Mouse (Mus musculus): ENCODE data around the gene Acss2. TPM values are rescaled to one million over a fixed set of nuclear protein-coding genes. Genes with fewer than 3 reads are reported as not detected.

Gene Acss2
- polyA plus RNA-seq (2015; fragmentation: Nextera tagmentation; extraction: Ambion mirVana): 8.5 and 9.8 TPM in 2 replicates

GRCm38 (mm10) chr2:155517455-155518423 is at the start of gene Acss2, which contains the start of gene Ggt7:
Acss2 (plus strand) TSS chr2:155517948.
Ggt7 (minus strand) TSS chr2:155518237.
- peaks cover 35% of the 10 kb centered on the region for H3K27me3 ChIP-seq
- no peaks in the 10 kb centered on the region for H3K36me3 ChIP-seq
- ATAC-seq (ENCODE audit: borderline replicate concordance, extremely low read depth, low FRiP score, low TSS enrichment): peak; percentile 99
- peak within 1 kb of the TSS; percentile 90 for H3K4me3 ChIP-seq
- H3K27ac ChIP-seq: peak within 1 kb of the TSS; percentile 52; the same call in 1 of the 2 replicates
- peaks cover 16% of the 10 kb centered on the region for H3K4me1 ChIP-seq
- 3% methylated on average over 70 of the region's 70 CpGs for WGBS
- H3K4me2 ChIP-seq: peak within 1 kb of the TSS; percentile 80
- peak within 1 kb of the TSS; percentile 55 for H3K9ac ChIP-seq
- H3K9me3 ChIP-seq: no peaks in the 10 kb centered on the region

GRCm38 (mm10) chr2:155472671-155473569 is 44.8 kb upstream of the Acss2 start:
- Histone ChIP-seq H3K27me3 (no peaks in the 10 kb centered on the region), H3K4me2 (peak overlapping the region; percentile 72), H3K4me3 (peak overlapping the region; percentile 96), H3K9me3 (no peaks in the 10 kb centered on the region), H3K27ac (peak overlapping the region; percentile 85), H3K36me3 (no peaks in the 10 kb centered on the region), H3K4me1 (peaks cover 27% of the 10 kb centered on the region), H3K9ac (peak overlapping the region; percentile 96)
- under 1% methylated on average over 46 of the region's 71 CpGs for WGBS
- ATAC-seq (ENCODE audit: borderline replicate concordance, extremely low read depth, low FRiP score, low TSS enrichment): peak; percentile 78

- Histone ChIP-seq H3K4me1 (peaks cover 27% of the 10 kb centered on the region), H3K36me3 (no peaks in the 10 kb centered on the region), H3K27ac (peak within 1 kb of the TSS; percentile 85), H3K4me2 (peak within 1 kb of the TSS; percentile 72), H3K9ac (peak within 1 kb of the TSS; percentile 96), H3K4me3 (peak within 1 kb of the TSS; percentile 96), H3K9me3 (no peaks in the 10 kb centered on the region), H3K27me3 (no peaks in the 10 kb centered on the region)
- under 1% methylated on average over 26 of the region's 72 CpGs for WGBS
- ATAC-seq (ENCODE audit: borderline replicate concordance, extremely low read depth, low FRiP score, low TSS enrichment): peak; percentile 85
Observed at GRCm38 (mm10) chr2:155473570-155474088, 44.1 kb upstream of the Acss2 start, which contains the start of gene Ncoa6. Ncoa6 (minus strand) TSS chr2:155473894.

- no peak for ATAC-seq (ENCODE audit: borderline replicate concordance, extremely low read depth, low FRiP score, low TSS enrichment)
- Histone ChIP-seq H3K9ac (no peak overlapping the region), H3K4me3 (no peak overlapping the region), H3K36me3 (no peaks in the 10 kb centered on the region), H3K27me3 (no peaks in the 10 kb centered on the region), H3K27ac (no peak overlapping the region), H3K9me3 (no peaks in the 10 kb centered on the region), H3K4me1 (no peaks in the 10 kb centered on the region), H3K4me2 (no peak overlapping the region)
- 43% methylated on average over 3 of the region's 3 CpGs for WGBS
Observed at GRCm38 (mm10) chr2:155482021-155482420, 35.7 kb upstream of the Acss2 start.

- ATAC-seq (ENCODE audit: borderline replicate concordance, extremely low read depth, low FRiP score, low TSS enrichment): no peak
- WGBS: 85% methylated on average over 6 of the region's 6 CpGs
- H3K9me3 ChIP-seq: no peaks in the 10 kb centered on the region
- no peaks in the 10 kb centered on the region for H3K4me1 ChIP-seq
- no peaks in the 10 kb centered on the region for H3K27me3 ChIP-seq
- no peaks in the 10 kb centered on the region for H3K36me3 ChIP-seq
- H3K27ac ChIP-seq: no peak overlapping the region
- no peak overlapping the region for H3K9ac ChIP-seq
- H3K4me3 ChIP-seq: no peak overlapping the region
- no peak overlapping the region for H3K4me2 ChIP-seq
Observed at GRCm38 (mm10) chr2:155490998-155491397, 26.8 kb upstream of the Acss2 start.

- no peak overlapping the region for H3K27ac ChIP-seq
- no peaks in the 10 kb centered on the region for H3K27me3 ChIP-seq
- no peaks in the 10 kb centered on the region for H3K9me3 ChIP-seq
- H3K9ac ChIP-seq: no peak overlapping the region
- peaks cover 6% of the 10 kb centered on the region; the same call in 1 of the 2 replicates for H3K4me1 ChIP-seq
- H3K4me2 ChIP-seq: no peak overlapping the region
- ATAC-seq (ENCODE audit: borderline replicate concordance, extremely low read depth, low FRiP score, low TSS enrichment): no peak
- 54% methylated on average over 7 of the region's 7 CpGs for WGBS
- H3K4me3 ChIP-seq: no peak overlapping the region
- no peaks in the 10 kb centered on the region for H3K36me3 ChIP-seq
Observed at GRCm38 (mm10) chr2:155502596-155502995, 15.2 kb upstream of the Acss2 start.

GRCm38 (mm10) chr2:155504440-155505355 is 13.1 kb upstream of the Acss2 start:
- ATAC-seq (ENCODE audit: borderline replicate concordance, extremely low read depth, low FRiP score, low TSS enrichment): no peak

GRCm38 (mm10) chr2:155505811-155506210 is 11.9 kb upstream of the Acss2 start:
- H3K36me3 ChIP-seq: no peaks in the 10 kb centered on the region
- no peak overlapping the region for H3K9ac ChIP-seq
- H3K4me2 ChIP-seq: no peak overlapping the region
- H3K4me3 ChIP-seq: no peak overlapping the region
- peaks cover 6% of the 10 kb centered on the region; the same call in 1 of the 2 replicates for H3K4me1 ChIP-seq
- ATAC-seq (ENCODE audit: borderline replicate concordance, extremely low read depth, low FRiP score, low TSS enrichment): no peak
- H3K27me3 ChIP-seq: no peaks in the 10 kb centered on the region
- H3K9me3 ChIP-seq: no peaks in the 10 kb centered on the region
- no peak overlapping the region for H3K27ac ChIP-seq
- 84% methylated on average over 9 of the region's 9 CpGs for WGBS

More at GRCm38 (mm10) chr2:155504440-155505355, 13.1 kb upstream of the Acss2 start:
- WGBS: 43% methylated on average over 13 of the region's 13 CpGs
- Histone ChIP-seq H3K27ac (no peak overlapping the region), H3K4me3 (no peak overlapping the region), H3K9me3 (no peaks in the 10 kb centered on the region), H3K4me2 (no peak overlapping the region), H3K27me3 (no peaks in the 10 kb centered on the region), H3K4me1 (peaks cover 6% of the 10 kb centered on the region; the same call in 1 of the 2 replicates), H3K36me3 (no peaks in the 10 kb centered on the region), H3K9ac (no peak overlapping the region)

- Histone ChIP-seq H3K9me3 (no peaks in the 10 kb centered on the region), H3K4me3 (no peak overlapping the region), H3K9ac (no peak overlapping the region), H3K36me3 (no peaks in the 10 kb centered on the region), H3K4me2 (no peak overlapping the region), H3K27ac (no peak overlapping the region), H3K27me3 (peaks cover 2% of the 10 kb centered on the region; the same call in 1 of the 2 replicates), H3K4me1 (peaks cover 6% of the 10 kb centered on the region; the same call in 1 of the 2 replicates)
- no peak for ATAC-seq (ENCODE audit: borderline replicate concordance, extremely low read depth, low FRiP score, low TSS enrichment)
- 64% methylated on average over 10 of the region's 10 CpGs for WGBS
Observed at GRCm38 (mm10) chr2:155507721-155508470, 9.9 kb upstream of the Acss2 start.

- H3K36me3 ChIP-seq: no peaks in the 10 kb centered on the region
- 58% methylated on average over 4 of the region's 4 CpGs for WGBS
Observed at GRCm38 (mm10) chr2:155512479-155512878, 5.3 kb upstream of the Acss2 start.

More at GRCm38 (mm10) chr2:155512479-155512878, 5.3 kb upstream of the Acss2 start:
- H3K4me1 ChIP-seq: peaks cover 12% of the 10 kb centered on the region
- no peak overlapping the region for H3K27ac ChIP-seq
- H3K9me3 ChIP-seq: no peaks in the 10 kb centered on the region
- H3K27me3 ChIP-seq: peaks cover 36% of the 10 kb centered on the region
- H3K4me2 ChIP-seq: no peak overlapping the region
- no peak overlapping the region for H3K9ac ChIP-seq
- H3K4me3 ChIP-seq: no peak overlapping the region
- ATAC-seq (ENCODE audit: borderline replicate concordance, extremely low read depth, low FRiP score, low TSS enrichment): no peak
